Comparison of ENCODE assay signal across 8 mouse cellular contexts in the genomic region with DNA sequence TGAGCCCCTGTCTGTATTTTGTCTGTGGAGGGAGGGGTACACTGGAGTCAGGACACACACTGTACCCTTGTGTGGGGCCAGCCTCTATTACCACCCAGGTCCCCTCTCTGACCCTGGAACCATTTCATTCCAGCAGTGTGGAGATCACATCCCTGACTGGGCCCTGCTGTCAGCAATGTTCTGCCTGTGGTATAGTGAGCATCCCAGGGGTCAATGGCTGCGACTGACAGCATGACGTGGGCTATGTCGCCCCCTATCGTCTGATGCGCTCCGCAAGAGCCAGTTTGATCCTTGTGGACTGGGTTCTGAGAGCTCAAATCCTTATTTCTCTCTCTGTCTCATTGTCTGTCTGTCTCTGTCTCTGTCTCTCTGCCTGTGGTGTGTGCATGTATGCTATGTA. TPM values are rescaled to one million over a fixed set of nuclear protein-coding genes. Genes with fewer than 3 reads are reported as not detected.
A peak's percentile ranks its signal among the peaks of the same experiment; 100 is the strongest.
DNase-seq lines count a peak whose midpoint lies in the region; ATAC-seq and TF ChIP-seq lines count a peak whose summit lies in the region.

No protein-coding gene starts in this region.

- DNase-seq in CD4-positive, CD25-positive, alpha-beta regulatory T cell, adult 2 months (ENCODE audit: low read depth, low spot score) = peak; percentile 78
- DNase-seq in embryo, embryonic 11 days = peak; percentile 88
- peak; percentile 75 for DNase-seq in kidney, adult 2 months
- peak; percentile 87 for DNase-seq in limb, embryonic 11.5 days (ENCODE audit: low spot score)
- DNase-seq in naive thymus-derived CD4-positive, alpha-beta T cell, adult 2 months (ENCODE audit: low read depth) = peak; percentile 66
- peak; percentile 44 to 53 for DNase-seq in spleen, postnatal 36 days (ENCODE audit: low spot score in 2 of 2)

- H3K9ac ChIP-seq in limb, embryonic 11.5 days (ENCODE audit: low read length) = no peak overlapping the region

- 2% methylated on average over 6 of the region's 6 CpGs for WGBS in kidney, adult 2 months
- WGBS in limb, embryonic 11.5 days = 1% methylated on average over 6 of the region's 6 CpGs

- H3K9me3 ChIP-seq in limb, embryonic 11.5 days (ENCODE audit: control insufficient read depth, low read length) = no peaks in the 10 kb centered on the region

- no peak overlapping the region for H3K27ac ChIP-seq in kidney, adult 2 months (ENCODE audit: insufficient read depth, low read depth, low read length)
- H3K27ac ChIP-seq in limb, embryonic 11.5 days (replicated peaks; ENCODE audit: low read depth, low read length) = no peak overlapping the region

- no peak overlapping the region for H3K4me2 ChIP-seq in limb, embryonic 11.5 days (ENCODE audit: low read depth, severe bottlenecking)

- no peak overlapping the region for H3K4me3 ChIP-seq in kidney, adult 2 months (ENCODE audit: insufficient read depth, low read depth, low read length)
- H3K4me3 ChIP-seq in limb, embryonic 11.5 days (ENCODE audit: low read depth, low read length) = no peak overlapping the region

- H3K4me1 ChIP-seq in kidney, adult 2 months (ENCODE audit: control insufficient read depth, insufficient read depth, low read length) = no peaks in the 10 kb centered on the region
- peaks cover 7% of the 10 kb centered on the region for H3K4me1 ChIP-seq in limb, embryonic 11.5 days (ENCODE audit: control insufficient read depth, insufficient read depth, low read length)

- H3K27me3 ChIP-seq in kidney, adult 2 months (replicated peaks; ENCODE audit: control insufficient read depth, insufficient read depth, low read length) = no peaks in the 10 kb centered on the region
- H3K27me3 ChIP-seq in limb, embryonic 11.5 days (ENCODE audit: control insufficient read depth, insufficient read depth, low read length) = no peaks in the 10 kb centered on the region

- no peak for TF ChIP-seq POLR2A in kidney, adult 2 months (IDR thresholded peaks at IDR 0.05; ENCODE audit: low read depth, low read length)

- TF ChIP-seq CTCF in kidney, adult 2 months (conservative IDR thresholded peaks at IDR 0.05; ENCODE audit: insufficient read depth, insufficient read length, low read depth, low read length) = peak; percentile 94

- ATAC-seq in CD4-positive, CD25-positive, alpha-beta regulatory T cell, adult 4 months = no peak
- ATAC-seq in granulocyte monocyte progenitor cell, adult 5-6 weeks (replicated peaks; ENCODE audit: poor library complexity, severe bottlenecking) = peak; percentile 87
- no peak for ATAC-seq in limb, embryonic 11.5 days (ENCODE audit: insufficient number of reproducible peaks, low FRiP score, low TSS enrichment, low read depth)

- H3K36me3 ChIP-seq in kidney, adult 2 months (ENCODE audit: control insufficient read depth, insufficient read depth, low read length) = no peaks in the 10 kb centered on the region
- no peaks in the 10 kb centered on the region for H3K36me3 ChIP-seq in limb, embryonic 11.5 days (ENCODE audit: control insufficient read depth, insufficient read depth, low read length)

RNA-seq across cellular contexts. Expression of a gene that starts 35.2 kb away (rescaled TPM):
- polyA plus RNA-seq in CD4-positive, CD25-positive, alpha-beta regulatory T cell, adult 4 months (2017; shearing (Covaris generic)) = not detected
- not detected in 2 replicates for total RNA-seq in granulocyte monocyte progenitor cell, adult 5-6 weeks (2014; fragmentation: Nextera tagmentation)
- total RNA-seq in granulocyte monocyte progenitor cell, adult 5-6 weeks (2017) = 0.31 TPM in 1 of 2 replicates, not detected in the other
- polyA plus RNA-seq in kidney, adult 2 months (2012; rRNA removed) = 0.67 and 0.83 TPM in 2 replicates
- 3.3 TPM in 2 replicates for polyA plus RNA-seq in limb, embryonic 11.5 days (2014; fragmentation: Nextera tagmentation; extraction: Ambion mirVana)
